Mouse (Mus musculus): ENCODE results near the gene Nhlh1. TPM values are rescaled to one million over a fixed set of nuclear protein-coding genes. Genes with fewer than 3 reads are reported as not detected.

Gene Nhlh1
- polyA plus RNA-seq, 1 experiment from 2014 or later = 13.8 TPM

GRCm38 (mm10) chr1:172048241-172048734 is 9.1 kb downstream of the Nhlh1 start:
- Histone ChIP-seq H3K36me3 (ENCODE audit: control insufficient read depth, insufficient read depth, low read length) (no peaks in the 10 kb centered on the region), H3K9ac (ENCODE audit: low read length) (peak overlapping the region; percentile 52), H3K4me3 (ENCODE audit: low read depth, low read length) (peak overlapping the region; percentile 6; the same call in 1 of the 2 replicates), H3K4me1 (ENCODE audit: control insufficient read depth, insufficient read depth, low read length) (peaks cover 21% of the 10 kb centered on the region), H3K4me2 (ENCODE audit: low read depth) (peak overlapping the region; percentile 20; the same call in 1 of the 2 replicates), H3K27me3 (ENCODE audit: control insufficient read depth, insufficient read depth, low read length) (0 out of 2 replicates have a peak, but pooled peaks cover 2% of the 10 kb centered on the region), H3K9me3 (ENCODE audit: control insufficient read depth, low read length) (no peaks in the 10 kb centered on the region), H3K27ac (ENCODE audit: low read depth, low read length) (peak overlapping the region; percentile 95)
- DNase-seq (ENCODE audit: low spot score) (peak; percentile 63), ATAC-seq (ENCODE audit: insufficient read depth, low FRiP score, low TSS enrichment) (peak; percentile 70)
- WGBS = 23% methylated on average over 6 of the region's 6 CpGs

GRCm38 (mm10) chr1:172046938-172047337 is 10.4 kb downstream of the Nhlh1 start:
- DNase-seq (ENCODE audit: low spot score) (peak; percentile 88), ATAC-seq (ENCODE audit: insufficient read depth, low FRiP score, low TSS enrichment) (no peak; the same call in 1 of the 2 replicates)
- Histone ChIP-seq H3K27ac (ENCODE audit: low read depth, low read length) (no peak overlapping the region), H3K27me3 (ENCODE audit: control insufficient read depth, insufficient read depth, low read length) (no peaks in the 10 kb centered on the region), H3K4me1 (ENCODE audit: control insufficient read depth, insufficient read depth, low read length) (peaks cover 15% of the 10 kb centered on the region), H3K4me3 (ENCODE audit: low read depth, low read length) (no peak overlapping the region), H3K9ac (ENCODE audit: low read length) (no peak overlapping the region), H3K4me2 (ENCODE audit: low read depth) (no peak overlapping the region), H3K36me3 (ENCODE audit: control insufficient read depth, insufficient read depth, low read length) (no peaks in the 10 kb centered on the region), H3K9me3 (ENCODE audit: control insufficient read depth, low read length) (no peaks in the 10 kb centered on the region)
- 11% methylated on average over 5 of the region's 5 CpGs for WGBS

DNA sequence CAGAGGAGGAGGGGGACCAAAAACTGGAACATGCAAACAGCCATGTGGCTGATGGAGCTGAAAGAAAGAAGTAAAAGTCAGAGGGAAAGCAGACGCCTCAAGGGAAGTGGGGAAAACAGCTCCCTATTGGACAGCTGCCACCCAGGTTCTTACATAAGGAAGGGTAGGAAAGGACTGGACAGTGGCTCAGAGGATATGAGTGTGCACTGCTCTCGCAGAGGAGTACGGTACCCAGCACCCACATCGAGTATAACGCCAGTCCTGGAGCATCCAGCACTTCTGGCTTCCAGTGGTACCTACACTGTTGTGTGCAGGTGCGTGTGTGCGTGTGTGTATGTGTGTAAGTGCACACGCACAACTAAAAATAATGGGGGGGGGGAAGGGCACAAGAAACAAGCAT is 11.0 kb downstream of the Nhlh1 start:
- Histone ChIP-seq H3K9me3 (ENCODE audit: control insufficient read depth, low read length) (no peaks in the 10 kb centered on the region), H3K4me2 (ENCODE audit: low read depth) (no peak overlapping the region), H3K9ac (ENCODE audit: low read length) (no peak overlapping the region), H3K4me3 (ENCODE audit: low read depth, low read length) (no peak overlapping the region), H3K27ac (ENCODE audit: low read depth, low read length) (no peak overlapping the region), H3K36me3 (ENCODE audit: control insufficient read depth, insufficient read depth, low read length) (no peaks in the 10 kb centered on the region), H3K27me3 (ENCODE audit: control insufficient read depth, insufficient read depth, low read length) (no peaks in the 10 kb centered on the region), H3K4me1 (ENCODE audit: control insufficient read depth, insufficient read depth, low read length) (peaks cover 15% of the 10 kb centered on the region)
- DNase-seq (ENCODE audit: low spot score) = no peak
- 72% methylated on average over 8 of the region's 8 CpGs for WGBS
- ATAC-seq (ENCODE audit: insufficient read depth, low FRiP score, low TSS enrichment) = no peak

- no peak overlapping the region for H3K27ac ChIP-seq (ENCODE audit: low read depth, low read length)
- no peaks in the 10 kb centered on the region for H3K36me3 ChIP-seq (ENCODE audit: control insufficient read depth, insufficient read depth, low read length)
- no peak for DNase-seq (ENCODE audit: low spot score)
- H3K4me1 ChIP-seq (ENCODE audit: control insufficient read depth, insufficient read depth, low read length) = peaks cover 24% of the 10 kb centered on the region
- H3K27me3 ChIP-seq (ENCODE audit: control insufficient read depth, insufficient read depth, low read length) = no peaks in the 10 kb centered on the region
- no peak overlapping the region for H3K4me3 ChIP-seq (ENCODE audit: low read depth, low read length)
- H3K4me2 ChIP-seq (ENCODE audit: low read depth) = no peak overlapping the region
- no peak for ATAC-seq (ENCODE audit: insufficient read depth, low FRiP score, low TSS enrichment)
- WGBS = 98% methylated on average over 2 of the region's 2 CpGs
- H3K9me3 ChIP-seq (ENCODE audit: control insufficient read depth, low read length) = no peaks in the 10 kb centered on the region
- H3K9ac ChIP-seq (ENCODE audit: low read length) = no peak overlapping the region
Measured at GRCm38 (mm10) chr1:172029914-172030313, 27.5 kb downstream of the Nhlh1 start.

DNA sequence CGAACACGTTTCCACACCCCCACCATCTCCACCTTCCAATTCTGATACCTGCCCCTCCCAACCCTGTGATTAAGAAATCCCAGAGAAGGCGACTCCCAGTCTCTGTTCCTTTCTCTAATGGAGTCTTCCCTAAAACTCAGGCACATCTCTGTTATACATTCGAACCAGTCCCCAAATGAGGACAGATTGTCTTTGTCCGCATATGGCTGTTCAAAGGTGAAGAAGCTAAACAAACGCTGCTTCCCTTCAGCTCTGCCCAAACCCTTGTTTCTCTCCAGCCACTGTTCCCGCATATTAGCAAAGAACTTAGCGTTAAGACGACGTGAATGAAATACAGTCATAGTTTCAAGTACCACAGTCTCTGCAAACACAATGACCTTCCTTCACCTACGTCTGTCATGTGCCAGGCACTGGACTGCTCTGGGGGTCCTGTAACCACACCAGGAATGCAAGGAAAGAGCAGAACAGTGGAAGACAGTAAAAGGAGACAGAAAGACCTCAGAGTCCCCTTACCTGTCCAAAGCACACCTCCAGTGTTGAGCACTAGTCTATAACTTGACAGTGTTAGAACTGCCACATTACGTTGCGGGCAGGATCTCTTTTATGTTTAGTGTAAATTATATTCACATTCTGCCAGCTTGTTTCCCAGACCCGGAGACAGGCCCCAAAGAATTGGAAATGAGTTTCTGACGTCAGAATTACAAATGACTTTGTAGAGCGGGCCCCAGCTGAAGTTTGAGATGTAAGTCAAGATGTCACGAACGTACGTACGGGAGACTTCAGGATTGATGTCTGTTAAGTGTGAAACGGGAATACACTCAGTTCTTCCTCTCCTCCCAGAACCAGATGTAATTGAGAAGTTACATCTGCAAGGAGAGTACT is 28.7 kb downstream of the Nhlh1 start, which contains the start of gene Vangl2:
TSS of gene Vangl2 (minus strand) at position 51 of the 882 bp plus-strand sequence.
- Histone ChIP-seq H3K27me3 (ENCODE audit: control insufficient read depth, insufficient read depth, low read length) (no peaks in the 10 kb centered on the region), H3K4me1 (ENCODE audit: control insufficient read depth, insufficient read depth, low read length) (peaks cover 36% of the 10 kb centered on the region), H3K27ac (ENCODE audit: low read depth, low read length) (peak within 1 kb of the TSS; percentile 93), H3K9me3 (ENCODE audit: control insufficient read depth, low read length) (no peaks in the 10 kb centered on the region), H3K4me3 (ENCODE audit: low read depth, low read length) (peak within 1 kb of the TSS; percentile 94), H3K36me3 (ENCODE audit: control insufficient read depth, insufficient read depth, low read length) (no peaks in the 10 kb centered on the region), H3K4me2 (ENCODE audit: low read depth) (peak within 1 kb of the TSS; percentile 81), H3K9ac (ENCODE audit: low read length) (peak within 1 kb of the TSS; percentile 98)
- DNase-seq (ENCODE audit: low spot score) = no peak
- WGBS = 34% methylated on average over 21 of the region's 21 CpGs
- ATAC-seq (ENCODE audit: insufficient read depth, low FRiP score, low TSS enrichment) = no peak

- H3K36me3 ChIP-seq (ENCODE audit: control insufficient read depth, insufficient read depth, low read length) = no peaks in the 10 kb centered on the region
- H3K9ac ChIP-seq (ENCODE audit: low read length) = peak overlapping the region; percentile 98
- H3K4me2 ChIP-seq (ENCODE audit: low read depth) = peak overlapping the region; percentile 81
- no peaks in the 10 kb centered on the region for H3K27me3 ChIP-seq (ENCODE audit: control insufficient read depth, insufficient read depth, low read length)
- DNase-seq (ENCODE audit: low spot score) = no peak
- H3K4me3 ChIP-seq (ENCODE audit: low read depth, low read length) = peak overlapping the region; percentile 94
- no peaks in the 10 kb centered on the region for H3K9me3 ChIP-seq (ENCODE audit: control insufficient read depth, low read length)
- ATAC-seq (ENCODE audit: insufficient read depth, low FRiP score, low TSS enrichment) = peak; percentile 26; the same call in 1 of the 2 replicates
- 5% methylated on average over 10 of the region's 10 CpGs for WGBS
- peaks cover 42% of the 10 kb centered on the region for H3K4me1 ChIP-seq (ENCODE audit: control insufficient read depth, insufficient read depth, low read length)
- peak overlapping the region; percentile 93 for H3K27ac ChIP-seq (ENCODE audit: low read depth, low read length)
Measured at GRCm38 (mm10) chr1:172027809-172028102, 29.6 kb downstream of the Nhlh1 start.

DNA sequence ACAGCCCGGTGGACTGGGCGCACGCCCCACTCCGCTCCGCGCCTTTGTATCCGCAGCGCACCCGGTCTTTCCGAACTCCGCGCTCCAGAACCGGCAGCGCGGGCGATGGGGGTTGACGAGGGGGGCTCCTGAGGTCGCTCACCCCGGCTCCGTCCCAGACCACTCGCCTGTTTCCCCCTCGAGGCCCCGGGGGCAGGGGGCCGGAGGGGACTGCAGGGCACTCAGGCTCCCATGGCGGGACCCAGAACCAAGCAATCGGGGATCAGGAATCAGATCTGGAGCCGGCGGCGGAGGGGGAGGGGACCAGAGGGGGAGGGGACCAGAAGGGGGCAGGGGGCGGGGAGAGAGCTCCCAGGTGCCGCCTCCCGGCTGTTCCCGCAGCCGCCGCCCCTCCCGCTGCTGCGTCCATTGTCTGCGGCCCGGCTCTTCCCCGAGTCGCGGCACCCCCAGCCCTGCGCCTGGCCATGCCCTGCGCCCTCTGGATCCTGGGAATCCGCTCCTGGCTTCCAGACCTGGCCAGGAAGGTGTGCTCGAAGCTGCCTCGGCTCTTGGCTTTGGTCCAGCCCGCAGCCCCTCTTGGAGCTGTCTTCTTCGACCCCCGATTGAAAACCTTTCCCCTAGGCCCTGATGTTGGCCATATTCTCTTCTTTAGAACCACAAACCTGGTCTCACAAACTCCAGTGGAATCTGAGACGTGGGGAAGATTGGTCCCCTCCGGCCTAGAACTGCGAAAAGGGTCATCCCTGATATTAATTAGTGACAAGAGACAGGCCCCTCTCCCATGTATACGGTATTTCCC is 30.2 kb downstream of the Nhlh1 start:
- Histone ChIP-seq H3K4me1 (ENCODE audit: control insufficient read depth, insufficient read depth, low read length) (peaks cover 48% of the 10 kb centered on the region), H3K27ac (ENCODE audit: low read depth, low read length) (peak overlapping the region; percentile 93), H3K4me3 (ENCODE audit: low read depth, low read length) (peak overlapping the region; percentile 94), H3K9ac (ENCODE audit: low read length) (peak overlapping the region; percentile 98), H3K27me3 (ENCODE audit: control insufficient read depth, insufficient read depth, low read length) (no peaks in the 10 kb centered on the region), H3K36me3 (ENCODE audit: control insufficient read depth, insufficient read depth, low read length) (no peaks in the 10 kb centered on the region), H3K9me3 (ENCODE audit: control insufficient read depth, low read length) (no peaks in the 10 kb centered on the region), H3K4me2 (ENCODE audit: low read depth) (peak overlapping the region; percentile 81)
- peak; percentile 95 for DNase-seq (ENCODE audit: low spot score)
- WGBS = under 1% methylated on average over 43 of the region's 54 CpGs
- peak; percentile 86 for ATAC-seq (ENCODE audit: insufficient read depth, low FRiP score, low TSS enrichment)

- Histone ChIP-seq H3K4me2 (ENCODE audit: low read depth) (peak overlapping the region; percentile 81), H3K36me3 (ENCODE audit: control insufficient read depth, insufficient read depth, low read length) (no peaks in the 10 kb centered on the region; the same call in 1 of the 2 replicates), H3K27me3 (ENCODE audit: control insufficient read depth, insufficient read depth, low read length) (no peaks in the 10 kb centered on the region), H3K4me3 (ENCODE audit: low read depth, low read length) (peak overlapping the region; percentile 94), H3K9ac (ENCODE audit: low read length) (peak overlapping the region; percentile 98), H3K4me1 (ENCODE audit: control insufficient read depth, insufficient read depth, low read length) (peaks cover 52% of the 10 kb centered on the region), H3K9me3 (ENCODE audit: control insufficient read depth, low read length) (no peaks in the 10 kb centered on the region), H3K27ac (ENCODE audit: low read depth, low read length) (peak overlapping the region; percentile 93)
- ATAC-seq (ENCODE audit: insufficient read depth, low FRiP score, low TSS enrichment) (peak; percentile 65), DNase-seq (ENCODE audit: low spot score) (peak; percentile 73)
- 2% methylated on average over 23 of the region's 23 CpGs for WGBS
Measured at GRCm38 (mm10) chr1:172026201-172026901, 31.0 kb downstream of the Nhlh1 start.
